Mouse (Mus musculus): ENCODE results near the gene Slc36a2.
"Not testable (repeated sequence)": the region's sequence is repeated elsewhere in the genome, so short reads cannot be mapped to it uniquely, and the experiment has no call there.

Slc36a2 gene

DNA sequence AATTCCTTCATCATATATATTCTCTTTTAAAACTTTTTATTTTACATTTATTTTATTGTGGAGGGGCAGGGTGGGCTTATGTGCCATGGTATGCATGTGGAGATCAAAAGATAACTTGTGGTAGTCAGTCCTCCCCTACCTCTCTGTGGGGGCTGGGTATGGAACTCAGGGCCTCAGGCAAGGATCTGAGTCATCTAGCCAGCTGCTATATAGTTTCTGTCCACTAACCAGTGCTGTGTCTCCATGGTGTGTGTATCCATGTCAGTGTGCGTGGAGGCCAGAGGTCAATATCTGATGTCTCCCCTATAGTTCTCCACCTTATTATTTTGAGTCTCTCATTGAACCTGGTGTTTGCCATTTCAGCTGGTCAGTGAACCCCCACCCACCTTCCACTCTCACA is 50.5 kb downstream of the Slc36a2 start:
- in situ Hi-C loops (cut with MboI, MseI) = loop anchor here (5.0 kb wide), 1 partner anchor 37 kb away; the partner anchor contains the start of gene Gm2a

DNA sequence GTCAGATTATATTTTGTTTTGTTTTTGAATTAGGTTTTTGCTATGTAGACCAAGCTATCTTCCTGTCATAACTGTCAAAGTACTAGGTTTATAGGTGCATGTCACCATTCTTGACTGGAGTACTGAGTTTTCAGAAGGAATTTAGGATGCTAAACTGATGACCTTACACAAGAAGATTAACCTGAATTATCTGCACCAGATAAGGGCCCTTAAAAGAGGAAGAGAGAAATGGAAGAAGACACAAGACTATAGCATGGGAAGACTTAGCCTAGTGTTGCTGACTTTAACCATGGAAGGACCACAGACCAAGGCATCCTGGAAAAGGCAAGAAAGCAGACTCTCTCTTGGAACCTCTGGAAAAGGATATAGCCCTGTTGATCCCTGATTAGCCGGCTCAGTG is 51.7 kb downstream of the Slc36a2 start:
- in situ Hi-C loops (cut with MboI, MseI) = loop anchor here (5.0 kb wide), 1 partner anchor 36 kb away; the partner anchor contains the start of gene Gm2a

DNA sequence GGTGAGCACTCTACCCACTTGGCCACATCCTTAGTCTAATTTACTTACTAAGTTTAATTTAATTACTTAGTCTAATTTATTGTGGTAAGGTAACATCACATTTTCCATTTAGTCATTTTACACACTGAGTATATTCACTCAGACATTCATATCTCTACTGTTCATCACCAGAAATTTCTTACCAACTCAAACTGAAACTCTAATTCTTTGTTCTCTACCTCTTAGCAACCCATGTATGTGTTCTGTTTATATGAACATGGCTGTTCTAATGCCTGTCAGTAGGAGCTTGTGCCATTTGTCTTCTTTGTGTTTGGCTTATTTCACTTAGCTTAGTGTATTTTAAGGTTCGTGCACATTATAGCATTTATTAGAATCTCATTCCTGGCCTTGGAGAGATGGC is 52.9 kb downstream of the Slc36a2 start:
- in situ Hi-C loops (cut with MboI, MseI) = loop anchor here (5.0 kb wide), 1 partner anchor 35 kb away; the partner anchor contains the start of gene Gm2a

DNA sequence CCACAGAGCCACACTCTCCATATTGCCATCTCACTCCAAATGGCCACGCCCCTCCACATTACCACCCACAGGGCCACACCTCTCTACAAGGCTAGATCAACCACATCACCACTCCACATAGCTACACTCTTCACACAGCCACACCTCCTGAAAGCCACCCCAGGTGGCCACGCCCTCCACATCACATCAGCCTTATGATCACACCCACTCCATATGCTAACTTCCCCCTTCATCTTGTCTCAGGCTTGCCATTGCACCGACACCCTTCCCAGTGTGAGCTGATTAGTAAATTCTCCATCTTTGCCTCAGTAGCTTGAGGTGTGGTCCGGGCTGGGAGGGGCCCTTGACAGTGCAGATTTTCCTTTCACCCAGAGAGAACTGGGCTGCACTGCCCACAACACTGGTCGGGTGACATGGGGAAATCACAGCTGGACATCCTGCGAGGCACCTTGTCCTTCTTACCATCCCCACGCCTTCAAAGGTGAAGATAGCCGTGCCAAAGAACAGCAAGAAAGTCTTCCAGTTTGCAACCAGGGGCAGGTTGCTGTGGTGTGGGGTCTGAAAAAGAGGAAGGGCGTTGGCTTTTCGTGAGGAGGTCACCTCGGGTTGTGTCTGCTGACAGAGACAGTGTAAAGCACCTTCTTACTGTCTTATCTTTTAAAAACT is 53.7 kb downstream of the Slc36a2 start:
- in situ Hi-C loops (cut with MboI, MseI) = loop anchor here (5.0 kb wide), 1 partner anchor 34 kb away; the partner anchor contains the start of gene Gm2a

DNA sequence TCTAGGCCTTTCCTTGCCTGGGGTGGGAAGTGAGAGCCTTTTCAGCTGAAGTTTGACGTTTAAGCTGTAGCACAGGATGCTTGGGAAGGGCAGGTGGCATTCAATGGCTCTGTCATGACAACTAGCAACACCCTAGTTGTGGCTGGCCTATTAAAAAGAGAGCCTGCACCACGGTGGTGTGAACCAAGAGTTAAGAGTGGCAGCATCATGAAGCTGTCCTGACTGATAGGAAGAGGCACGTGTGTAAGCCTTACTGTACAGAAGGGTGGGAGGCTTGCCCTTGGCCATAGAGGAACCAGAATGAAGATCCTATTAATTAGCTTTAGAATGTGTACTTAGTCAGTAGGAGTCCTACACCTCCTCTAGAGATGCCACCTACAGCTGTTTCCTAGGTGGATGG is 56.5 kb downstream of the Slc36a2 start:
- in situ Hi-C loops (cut with MboI, MseI) = no loop called here

DNA sequence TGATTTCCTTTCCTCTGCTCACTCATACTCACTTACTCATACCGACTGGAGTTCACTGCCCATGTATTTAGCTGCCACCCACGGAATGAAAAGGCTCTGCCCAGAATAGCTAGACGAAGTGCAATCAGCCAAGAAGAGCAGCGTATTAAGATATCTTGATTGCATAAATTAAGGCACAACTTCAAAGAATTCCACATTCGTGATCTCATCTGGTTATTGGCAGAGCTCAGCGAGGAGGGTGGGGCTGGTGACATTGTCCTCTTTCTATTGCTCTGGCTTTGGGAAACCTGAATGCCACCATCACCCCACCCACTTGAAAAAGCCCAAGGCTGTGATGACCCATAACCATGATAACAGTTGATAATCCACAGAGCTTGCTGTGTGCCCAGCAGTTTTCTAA is 56.9 kb downstream of the Slc36a2 start:
- in situ Hi-C loops (cut with MboI, MseI) = no loop called here

DNA sequence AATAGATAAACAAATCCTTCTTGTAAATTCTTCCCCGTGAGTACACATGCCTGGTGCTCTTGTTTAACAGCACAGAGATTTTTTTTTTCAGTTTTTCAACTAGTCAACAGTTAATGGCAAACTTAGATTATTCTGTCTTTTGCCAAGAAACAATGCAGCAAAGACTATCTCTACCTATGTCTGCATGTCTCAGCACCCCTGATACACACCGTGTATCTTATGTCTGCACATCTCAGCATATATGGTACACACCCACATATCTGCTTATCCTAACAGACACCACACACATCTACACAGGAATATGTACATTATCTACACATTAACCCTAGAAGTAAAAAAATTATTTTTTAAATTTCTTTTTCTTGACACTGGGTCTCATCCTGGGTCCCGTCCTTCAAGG is 58.2 kb downstream of the Slc36a2 start:
- in situ Hi-C loops (cut with MboI, MseI) = no loop called here

DNA sequence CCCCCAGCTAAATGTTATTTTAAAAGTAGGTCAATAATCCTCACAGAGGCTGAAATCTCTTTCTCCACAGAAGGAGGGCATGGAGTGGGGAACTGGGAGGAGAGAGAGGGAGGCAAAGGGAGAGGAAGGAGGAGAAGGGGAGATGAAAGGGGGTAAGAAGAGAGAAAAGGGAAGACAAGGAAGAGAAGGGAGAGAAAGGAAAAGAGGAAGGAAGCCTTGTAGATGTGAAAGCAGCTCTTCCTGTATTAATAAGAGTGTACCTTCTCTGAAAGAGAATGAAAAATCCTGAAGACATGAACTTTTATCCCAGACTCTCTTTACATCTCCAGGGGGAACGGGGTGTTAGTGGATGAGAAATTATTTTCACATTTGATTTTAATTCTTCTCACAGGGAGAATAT is 63.4 kb downstream of the Slc36a2 start:
- in situ Hi-C loops (cut with MboI, MseI) = no loop called here

DNA sequence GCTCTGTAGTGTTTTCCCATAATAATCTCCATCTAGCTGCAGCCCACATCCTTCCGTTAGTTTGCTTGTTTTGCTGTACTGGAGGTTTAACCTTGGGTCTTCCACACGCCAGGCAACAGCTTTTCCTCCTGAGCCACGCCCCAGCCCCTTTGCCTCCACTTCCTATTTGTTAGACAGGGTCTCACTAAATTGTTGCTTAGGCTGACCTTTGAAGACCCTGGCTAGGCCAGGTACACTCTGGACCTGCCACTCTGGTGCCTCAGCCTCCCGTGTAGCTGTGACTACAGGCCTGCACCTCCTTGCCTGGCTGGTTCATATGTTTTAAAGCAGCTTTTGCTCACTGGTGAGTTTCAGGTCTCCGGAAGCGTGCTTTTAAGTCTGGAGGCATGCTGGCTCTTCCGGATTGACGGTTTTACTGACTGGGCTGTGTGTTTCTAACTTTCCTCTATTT is 64.0 kb downstream of the Slc36a2 start:
- in situ Hi-C loops (cut with MboI, MseI) = no loop called here

DNA sequence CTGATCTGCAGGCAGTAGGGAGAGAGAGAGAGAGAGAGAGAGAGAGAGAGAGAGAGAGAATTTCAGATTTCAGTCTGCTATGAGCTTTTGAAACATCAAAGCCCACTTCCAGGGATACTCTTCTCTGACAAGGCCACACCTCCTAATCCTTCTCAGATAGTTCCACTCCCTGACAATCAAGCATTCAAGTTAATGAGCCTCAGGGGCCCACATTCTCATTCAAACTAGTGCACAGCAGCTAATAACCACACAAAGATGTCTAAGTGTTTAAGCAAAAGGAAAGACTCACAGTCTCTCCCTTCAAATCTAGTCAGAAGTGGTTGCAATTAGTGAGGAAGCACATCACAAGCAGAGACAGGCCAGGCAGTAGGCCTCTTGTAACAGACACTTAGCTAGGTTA is 64.6 kb downstream of the Slc36a2 start:
- in situ Hi-C loops (cut with MboI, MseI) = no loop called here

DNA sequence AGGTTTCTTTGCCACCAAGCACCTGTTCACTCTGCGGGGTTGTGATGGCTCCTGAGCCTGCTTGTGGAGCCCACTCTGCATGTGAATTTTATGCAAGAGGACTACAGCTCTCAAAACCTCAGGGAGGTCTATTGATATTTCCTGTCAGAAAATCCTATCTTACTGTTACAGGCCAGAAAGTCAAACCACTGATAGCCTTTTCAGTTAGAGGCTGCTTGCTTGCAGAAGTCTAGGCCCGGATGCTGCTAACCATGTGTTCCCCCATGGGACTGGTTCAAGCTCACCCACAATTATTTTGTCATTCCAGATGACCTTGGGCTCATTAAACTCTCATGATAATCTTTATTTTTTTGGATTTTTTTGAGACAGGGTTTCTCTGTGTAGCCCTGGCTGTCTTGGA is 67.8 kb downstream of the Slc36a2 start:
- in situ Hi-C loops (cut with MboI, MseI) = no loop called here

DNA sequence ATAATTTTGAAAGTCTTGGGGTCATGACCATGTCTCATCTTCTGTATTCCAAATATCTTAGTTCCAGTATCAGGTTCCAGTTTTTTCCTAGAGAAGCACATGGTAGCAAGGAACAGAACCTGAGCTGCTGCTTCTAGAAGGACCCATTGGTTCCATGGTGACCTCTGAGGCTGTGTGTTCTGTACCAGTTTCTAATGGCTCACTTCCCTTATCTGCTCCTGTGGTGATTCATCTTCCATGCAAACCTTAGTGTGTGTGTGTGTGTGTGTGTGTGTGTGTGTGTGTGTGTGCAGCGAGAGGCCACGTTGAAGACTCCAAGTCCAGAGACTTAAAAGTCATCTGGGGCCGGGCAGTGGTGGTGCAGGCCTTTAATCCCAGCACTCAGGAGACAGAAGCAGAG is 68.9 kb downstream of the Slc36a2 start:
- in situ Hi-C loops (cut with MboI, MseI) = no loop called here

DNA sequence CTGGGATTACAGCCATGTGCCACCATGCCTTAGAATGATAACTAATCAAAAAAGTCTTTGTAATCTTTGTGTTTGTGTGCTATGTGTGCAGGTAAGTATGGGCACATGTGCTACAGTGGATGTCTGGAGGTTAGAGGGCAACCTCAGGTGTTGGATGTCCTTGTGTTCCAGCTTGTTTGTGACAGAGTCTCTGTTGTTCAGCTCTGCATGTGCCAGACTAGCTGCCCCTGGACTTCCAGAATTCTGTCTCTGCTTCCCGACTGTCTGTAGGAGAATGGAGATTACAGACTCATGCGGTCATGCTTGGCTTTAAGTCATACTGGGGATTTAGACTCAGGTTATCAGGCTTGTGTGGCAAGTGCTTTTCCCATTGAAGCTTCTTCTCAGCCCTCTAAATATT is 70.6 kb downstream of the Slc36a2 start:
- in situ Hi-C loops (cut with MboI, MseI) = no loop called here

DNA sequence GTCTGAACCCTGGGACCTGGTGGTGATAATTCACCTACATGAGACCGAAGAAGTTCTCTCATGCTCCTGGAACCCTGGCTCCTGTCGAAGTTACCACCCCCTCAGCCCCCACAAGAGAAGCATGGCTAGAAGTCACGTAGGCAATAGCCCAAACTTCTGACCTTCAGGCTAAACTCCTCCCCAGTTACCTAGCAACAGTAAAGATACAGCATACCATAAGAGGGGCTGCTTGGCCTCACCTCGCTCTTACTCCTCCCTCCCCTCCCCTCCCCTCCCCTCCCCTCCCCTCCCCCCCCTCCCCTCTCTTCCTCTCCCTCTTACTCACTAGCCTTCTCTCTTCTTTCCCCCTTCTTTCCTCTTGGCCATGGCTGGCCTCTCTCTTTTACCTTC is 71.0 kb downstream of the Slc36a2 start:
- in situ Hi-C loops (cut with MboI, MseI) = not testable (repeated sequence)

DNA sequence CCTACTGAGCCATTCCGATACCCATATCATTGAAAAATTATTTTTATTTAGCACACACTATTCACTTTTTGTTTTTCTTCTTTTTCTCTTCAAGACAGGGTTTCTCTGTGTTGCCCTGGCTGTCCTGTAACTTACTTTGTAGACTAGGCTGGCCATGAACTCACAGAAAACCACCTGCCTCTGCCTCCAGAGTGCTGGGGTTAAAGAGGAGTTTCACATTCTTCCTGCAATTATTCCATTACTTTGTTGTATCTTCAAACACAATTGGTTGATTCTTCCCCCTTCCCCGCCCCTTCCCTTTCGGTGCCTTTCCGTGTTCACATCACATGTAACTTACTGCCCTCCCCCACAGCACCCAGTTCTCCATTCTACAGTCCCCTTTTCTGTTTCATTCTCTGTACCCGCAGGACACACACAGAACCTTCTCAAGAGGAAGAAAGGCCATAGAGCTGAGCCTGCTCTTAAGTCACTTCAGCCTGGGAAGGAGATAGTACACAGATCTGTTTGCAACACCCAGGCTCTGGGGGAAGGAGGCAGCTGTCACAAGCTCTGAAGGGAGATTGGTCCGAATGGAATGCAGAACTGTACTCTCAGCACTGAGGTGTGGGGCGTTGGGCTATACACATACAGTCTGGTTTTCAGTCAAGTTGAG is 71.5 kb downstream of the Slc36a2 start:
- in situ Hi-C loops (cut with MboI, MseI) = no loop called here

DNA sequence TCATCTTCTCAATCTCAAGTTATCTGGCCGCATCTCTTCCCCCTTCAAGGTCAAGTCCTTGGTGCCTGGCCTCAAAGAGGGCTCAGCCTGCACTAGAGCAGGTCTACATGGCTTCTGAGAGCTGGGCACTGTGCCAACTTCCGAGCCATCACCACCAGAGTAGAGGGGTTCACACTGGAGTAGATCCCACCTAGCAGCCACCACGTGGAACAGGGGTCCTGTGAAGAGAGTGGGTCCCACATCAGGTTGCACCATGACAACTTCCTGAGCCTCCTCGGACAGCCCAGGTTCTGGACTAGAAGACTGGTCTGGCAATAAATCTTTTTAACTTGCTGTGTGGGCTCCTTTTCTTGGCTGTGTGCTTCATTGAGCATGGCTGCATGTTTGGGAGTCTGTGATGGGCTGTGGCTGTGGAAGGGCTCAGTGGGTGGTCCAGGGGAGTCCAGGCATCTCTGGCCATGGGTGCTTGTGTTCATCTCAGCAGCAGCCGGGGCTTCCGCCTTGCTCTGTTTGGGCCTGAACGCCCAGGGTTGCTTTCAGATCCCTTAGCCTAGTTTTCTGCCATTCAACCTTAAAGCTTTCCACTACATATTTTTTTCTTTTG is 74.2 kb downstream of the Slc36a2 start:
- in situ Hi-C loops (cut with MboI, MseI) = no loop called here

DNA sequence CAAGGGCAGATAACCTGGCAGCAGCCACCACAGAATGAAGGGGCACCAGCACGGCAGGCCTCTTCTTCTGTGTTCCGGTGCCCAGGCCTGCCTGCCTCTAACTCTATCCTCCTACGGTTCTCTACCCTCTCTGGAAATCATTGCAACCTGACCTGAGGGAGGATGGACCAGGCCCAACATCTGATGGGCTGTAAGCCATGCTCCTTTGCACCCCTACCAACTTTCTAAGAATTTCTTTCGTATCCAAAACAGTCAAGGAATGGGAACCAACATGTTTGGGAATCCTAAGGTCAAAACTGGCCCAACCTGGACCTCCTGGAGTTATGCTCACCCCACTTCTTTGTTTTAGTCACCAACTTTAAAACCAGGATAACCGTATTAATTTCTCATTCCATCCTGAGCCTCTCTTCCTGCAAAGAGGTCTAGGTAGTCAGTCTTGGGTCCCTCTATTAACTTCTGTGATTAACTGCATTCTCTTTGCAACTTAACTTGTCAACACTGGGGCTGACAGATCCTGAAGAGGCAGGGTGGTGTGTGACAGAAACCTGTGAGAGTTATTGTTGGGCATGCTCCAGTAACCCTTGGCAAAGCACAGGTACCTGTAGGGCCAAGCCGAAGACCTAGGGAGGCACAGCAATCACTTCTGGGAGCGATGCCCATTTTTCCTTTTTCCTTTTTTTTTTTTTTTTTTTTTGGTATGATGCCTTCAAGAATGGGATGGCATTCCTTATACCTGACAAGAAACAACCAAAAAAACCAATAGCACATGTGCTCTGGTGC is 75.2 kb downstream of the Slc36a2 start:
- in situ Hi-C loops (cut with MboI, MseI) = no loop called here

Data from T-helper 1 cell (primary cell).